In genomic region chr9:70475777-70476270, GRCm38 (mm10) we compare ENCODE assay signal across 19 mouse cellular contexts. TPM values are rescaled to one million over a fixed set of nuclear protein-coding genes. Genes with fewer than 3 reads are reported as not detected.
DNase-seq lines count a peak whose midpoint lies in the region; ATAC-seq and TF ChIP-seq lines count a peak whose summit lies in the region.
"Had no signal": no experiment of that assay in that cellular context is flagged by ENCODE, and none has a peak within 500 bp of the region (broad histone marks: within the 10 kb centered on the region; RNA-seq: fewer than 3 reads in every experiment).

No protein-coding gene starts in this region.

- no peak for TF ChIP-seq EP300 in ES-Bruce4 (IDR thresholded peaks at IDR 0.05; ENCODE audit: insufficient read depth, low read depth, low read length)

- no peak overlapping the region for H3K4me3 ChIP-seq in ES-Bruce4 (ENCODE audit: low read depth, low read length)
- H3K4me3 ChIP-seq in ES-E14 (ENCODE audit: insufficient read depth in 1 of 2, low read depth in 1 of 2, low read length in 2 of 2, poor library complexity in 1 of 2, severe bottlenecking in 1 of 2): no peak overlapping the region
- H3K4me3 ChIP-seq: embryonic facial prominence, embryonic 15.5 days; erythroblast, embryonic 14.5 days; forebrain, embryonic 10.5 days; heart, embryonic 13.5 days; hindbrain, embryonic 15.5 days had no signal

- H3K36me3 ChIP-seq in ES-Bruce4 (ENCODE audit: control insufficient read depth, insufficient read depth, low read length, poor library complexity, severe bottlenecking) (peaks cover 18% of the 10 kb centered on the region), ES-E14 (ENCODE audit: control insufficient read depth, insufficient read depth, low read length, poor library complexity, severe bottlenecking) (peaks cover 4% of the 10 kb centered on the region)

- H3K9me3 ChIP-seq in ES-Bruce4 (replicated peaks; ENCODE audit: control insufficient read depth, insufficient read depth, low read length, poor library complexity, severe bottlenecking) (no peaks in the 10 kb centered on the region), ES-E14 (ENCODE audit: control insufficient read depth, insufficient read depth, low read depth, low read length) (no peaks in the 10 kb centered on the region)
- H3K9me3 ChIP-seq: embryonic facial prominence, embryonic 15.5 days; forebrain, embryonic 10.5 days; heart, embryonic 13.5 days; hindbrain, embryonic 15.5 days had no signal

- ATAC-seq in frontal cortex, adult (ENCODE audit: low TSS enrichment): peak; percentile 69
- ATAC-seq: forebrain, embryonic 14.5 days; intestine, embryonic 16.5 days had no signal

- H3K9ac ChIP-seq in ES-Bruce4 (ENCODE audit: low read depth, poor library complexity, severe bottlenecking) (no peak overlapping the region), ES-E14 (ENCODE audit: insufficient read depth, low read depth, low read length, poor library complexity, severe bottlenecking) (no peak overlapping the region)
- H3K9ac ChIP-seq: embryonic facial prominence, embryonic 15.5 days; heart, embryonic 13.5 days; hindbrain, embryonic 15.5 days had no signal

- DNase-seq in frontal cortex, postnatal 14 days (ENCODE audit: low spot score in 2 of 2): no peak
- DNase-seq in ES-E14 (ENCODE audit: low read depth, low spot score): no peak
- peak; percentile 24 for DNase-seq in brain, adult 2 months (ENCODE audit: low read depth, low spot score)
- no peak for DNase-seq in kidney, postnatal 14 days
- DNase-seq: cerebellum, adult 18-20 months; cerebellum, adult 9-11 months; cerebellum, postnatal 36 days; gastrocnemius, postnatal 14 days; heart, postnatal 36 days; kidney, adult 2 months had no signal

- no peak for TF ChIP-seq POLR2A in ES-Bruce4 (IDR thresholded peaks at IDR 0.05; ENCODE audit: insufficient read depth, low read length)

- TF ChIP-seq CTCF in ES-Bruce4 (IDR thresholded peaks at IDR 0.05; ENCODE audit: low read depth, low read length): no peak

- in situ Hi-C loops in ES-E14 (cut with MboI; ENCODE audit: low sequenced_read_pairs in 2 of 2, unreplicated experiment in 2 of 2): no loop called here

- H3K27ac ChIP-seq in ES-Bruce4 (ENCODE audit: insufficient read depth, low read length): peak overlapping the region; percentile 93
- peak overlapping the region; percentile 3; the same call in 1 of the 2 replicates for H3K27ac ChIP-seq in ES-E14 (ENCODE audit: insufficient read depth, low read depth, low read length, poor library complexity, severe bottlenecking)
- H3K27ac ChIP-seq: embryonic facial prominence, embryonic 15.5 days; forebrain, embryonic 10.5 days; heart, embryonic 13.5 days; hindbrain, embryonic 15.5 days had no signal

- H3K4me1 ChIP-seq in ES-Bruce4 (ENCODE audit: control insufficient read depth, insufficient read depth, low read length) (peaks cover 3% of the 10 kb centered on the region), ES-E14 (ENCODE audit: control insufficient read depth in 2 of 2, insufficient read depth in 2 of 2, low read length in 2 of 2, poor library complexity in 1 of 2) (peaks cover 3 to 9% of the 10 kb centered on the region in 2 experiments; a peak in 3 of 4 replicates)
- H3K4me1 ChIP-seq: embryonic facial prominence, embryonic 15.5 days; forebrain, embryonic 10.5 days; heart, embryonic 13.5 days; hindbrain, embryonic 15.5 days had no signal

- H3K27me3 ChIP-seq in ES-Bruce4 (ENCODE audit: control insufficient read depth, insufficient read depth, low read length, poor library complexity, severe bottlenecking): no peaks in the 10 kb centered on the region
- H3K27me3 ChIP-seq: embryonic facial prominence, embryonic 15.5 days; heart, embryonic 13.5 days; hindbrain, embryonic 15.5 days had no signal

TF ChIP-seq in ES-E14, 5 proteins besides CTCF, POLR2A, EP300 and RAD21:
- no peak for TF ChIP-seq ZNF384 (IDR thresholded peaks at IDR 0.05; ENCODE audit: low read depth, low read length)
- no peak for TF ChIP-seq MAFK (IDR thresholded peaks at IDR 0.05; ENCODE audit: insufficient read depth, low read depth, low read length)
TF ChIP-seq in ES-E14: peak in this region for 0.

RNA-seq across cellular contexts. Expression of gene Rnf111, which starts 27.7 kb away (rescaled TPM):
- polyA plus RNA-seq in ES-Bruce4 (2011; ENCODE audit: insufficient read depth, insufficient read length, low read depth, missing spikeins): 54.3 and 55.4 TPM in 2 replicates
- 18.4 and 24.3 TPM in 2 replicates for total RNA-seq in ES-E14 (2012; rRNA removed)

RNA-seq across cellular contexts. Expression of gene Ccnb2, which starts 54.5 kb away (rescaled TPM):
- polyA plus RNA-seq in ES-Bruce4 (2011; ENCODE audit: insufficient read depth, insufficient read length, low read depth, missing spikeins): 259 and 260 TPM in 2 replicates
- 95.0 and 122 TPM in 2 replicates for total RNA-seq in ES-E14 (2012; rRNA removed)
